Mouse (Mus musculus) embryonic facial prominence, embryonic 11.5 days (tissue): ENCODE data around the gene Gm21988. TPM values are rescaled to one million over a fixed set of nuclear protein-coding genes. Genes with fewer than 3 reads are reported as not detected.

ENCODE experiments used
- ATAC-seq: fragments of 200-750 bp; cut with Nextera tagmentation; replicated peaks from 2 replicates; pipeline ENCODE4 v1.8.0; 2017; ENCODE audit warnings: low read depth; ENCODE audit not compliant: insufficient number of reproducible peaks, low FRiP score, low TSS enrichment
- DNase-seq: peaks from one replicate; pipeline ENCODE4 v3.0.0-alpha.2; 2015; ENCODE audit warnings: low spot score
- H3K27ac ChIP-seq: fragments of 300-500 bp; sonication (generic); replicated peaks from 2 replicates; pipeline ENCODE4 v1.5.1; 2014; ENCODE audit warnings: mild to moderate bottlenecking, low read depth, low read length, control low read depth
- H3K27me3 ChIP-seq: fragments of 300-500 bp; sonication (generic); 2 replicates; pipeline ENCODE4 v1.6.1; 2014; ENCODE audit warnings: mild to moderate bottlenecking, low read length, moderate library complexity, mixed read lengths; ENCODE audit not compliant: control insufficient read depth, insufficient read depth
- H3K36me3 ChIP-seq: fragments of 300-500 bp; sonication (generic); replicated peaks from 2 replicates; pipeline ENCODE4 v1.6.1; 2014; ENCODE audit warnings: low read depth, mild to moderate bottlenecking, low read length, moderate library complexity, mixed read lengths; ENCODE audit not compliant: control insufficient read depth, insufficient read depth
- H3K4me1 ChIP-seq: fragments of 300-500 bp; sonication (generic); 2 replicates; pipeline ENCODE4 v1.6.1; 2014; ENCODE audit warnings: low read length, mixed read lengths; ENCODE audit not compliant: control insufficient read depth, insufficient read depth
- H3K4me2 ChIP-seq: fragments of 300-500 bp; sonication (generic); 2 replicates; pipeline ENCODE4 v1.6.1; 2014; ENCODE audit warnings: low read depth, mild to moderate bottlenecking, control low read depth, low read length, moderate library complexity
- H3K4me3 ChIP-seq: fragments of 300-500 bp; sonication (generic); 2 replicates; pipeline ENCODE4 v1.5.1; 2014; ENCODE audit warnings: low read depth, low read length, control low read depth
- H3K9ac ChIP-seq: fragments of 300-500 bp; sonication (generic); replicated peaks from 2 replicates; pipeline ENCODE4 v1.6.1; 2014; ENCODE audit warnings: mild to moderate bottlenecking, control low read depth, low read length
- H3K9me3 ChIP-seq: fragments of 300-500 bp; sonication (generic); replicated peaks from 2 replicates; pipeline ENCODE4 v1.6.1; 2016; ENCODE audit warnings: mild to moderate bottlenecking, low read length, inconsistent platforms, mixed read lengths; ENCODE audit not compliant: control insufficient read depth
- WGBS: fragments of 180-500 bp; shearing (Covaris S2); extraction: QIAGEN DNeasy Blood & Tissue Kit; methylation state at CpG from one replicate; pipeline ENCODE4 v1.1.7; 2014; 5-methylcytosine and 5-hydroxymethylcytosine counted together
- microRNA counts: library from miRNA; unstranded; fragments of <30 nt; microRNA quantifications from one replicate; lab custom pipeline; 2016
- microRNA-seq: library from miRNA; unstranded; fragments of <30 nt; microRNA quantifications from one replicate; pipeline ENCODE4, GENCODE M21; 2016; ENCODE audit warnings: borderline number of aligned reads
- polyA plus RNA-seq: library from polyadenylated mRNA; unstranded; fragments of >200 nt; fragmentation: Nextera tagmentation; extraction: Ambion mirVana; gene quantifications from 2 replicates; pipeline ENCODE4 v1.2.1, GENCODE M21; 2014

Gene Gm21988
- polyA plus RNA-seq, 1 experiment from 2014 or later: 7.5 TPM

DNA sequence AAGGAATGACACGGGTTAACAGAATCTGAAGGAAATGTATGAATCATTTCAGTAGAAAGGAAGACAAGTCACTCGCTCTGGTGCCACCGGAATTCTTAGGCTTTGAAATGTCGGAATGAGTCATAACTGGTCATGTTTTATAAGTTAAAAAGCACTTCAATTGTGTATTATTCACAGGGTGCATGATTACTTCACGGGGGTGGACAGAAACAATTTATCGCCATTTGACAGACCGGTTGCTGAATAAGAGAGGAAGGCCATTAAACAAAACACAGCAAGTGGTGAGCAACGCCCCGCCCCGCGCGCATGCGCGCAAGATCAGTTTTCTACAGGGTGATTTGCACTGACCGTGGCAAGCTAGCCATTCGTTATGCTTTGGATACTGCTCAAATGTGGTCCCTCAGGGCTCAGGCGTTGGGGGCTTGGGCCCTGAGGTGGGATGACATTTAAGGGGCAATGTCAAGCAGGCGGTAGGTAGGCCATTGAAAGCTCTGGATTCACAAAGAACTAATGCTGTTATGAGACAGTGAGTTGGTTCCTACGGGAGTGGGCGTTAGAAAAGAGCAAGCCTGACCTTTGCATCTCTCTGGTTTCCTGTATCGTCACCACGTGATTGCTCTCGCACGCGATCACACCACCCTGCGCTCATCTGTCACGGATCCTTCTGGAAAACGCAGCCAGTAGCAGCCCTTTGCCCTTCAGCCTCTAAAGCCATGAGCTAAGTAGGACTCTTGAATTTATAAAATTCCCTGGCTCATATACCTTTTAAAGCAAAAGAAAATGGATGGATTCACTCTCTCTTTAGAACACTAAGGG, 50.1 kb downstream of the Gm21988 start:
- H3K27me3 ChIP-seq: no peaks in the 10 kb centered on the region
- ATAC-seq (no peak), DNase-seq (no peak)
- H3K4me3 ChIP-seq: no peak overlapping the region
- 86% methylated on average over 28 of the region's 28 CpGs for WGBS
- H3K4me1 ChIP-seq: no peaks in the 10 kb centered on the region
- H3K9me3 ChIP-seq: no peaks in the 10 kb centered on the region
- H3K4me2 ChIP-seq: no peak overlapping the region
- H3K27ac ChIP-seq: no peak overlapping the region
- H3K9ac ChIP-seq: no peak overlapping the region
- H3K36me3 ChIP-seq: no peaks in the 10 kb centered on the region

MicroRNAs within 50 kb of the gene (microRNA counts, 519-probe panel; counts per million panel counts)
- microRNA mmu-miR-195 (lab: Ali Mortazavi, UCI) (not detected), microRNA mmu-miR-497 (lab: Ali Mortazavi, UCI) (1,888 counts per million, percentile 11 among the panel's probes with 10 or more counts)

Small RNA genes lying within 50 kb of the gene (microRNA-seq; reads per million reads assigned to microRNA genes)
- 772 reads per million, percentile 68 among the genes with 10 or more reads in this experiment for gene Mir195a
- not detected for gene Mir497
- gene Mir497b: not detected

Other genes starting within 250 kb of the Gm21988 start
- 474 and 509 TPM in 2 replicates for gene Gabarap, start 248.7 kb downstream of the Gm21988 start, polyA plus RNA-seq
- 57.7 and 58.0 TPM in 2 replicates for gene Phf23, start 244.1 kb downstream of the Gm21988 start, polyA plus RNA-seq
- 34.9 and 35.7 TPM in 2 replicates for gene Dvl2, start 239.2 kb downstream of the Gm21988 start, polyA plus RNA-seq
- 54.2 and 57.6 TPM in 2 replicates for gene Acadvl, start 224.4 kb downstream of the Gm21988 start, polyA plus RNA-seq
- 7.6 and 11.2 TPM in 2 replicates for gene Dlg4, start 222.9 kb downstream of the Gm21988 start, polyA plus RNA-seq
- gene Asgr1, start 185.7 kb downstream of the Gm21988 start, polyA plus RNA-seq: 0.46 and 0.95 TPM in 2 replicates
- not detected in 2 replicates for gene Asgr2, start 147.2 kb downstream of the Gm21988 start, polyA plus RNA-seq
- 0.39 TPM in 1 of 2 replicates, not detected in the other for gene Mgl2, start 109.5 kb downstream of the Gm21988 start, polyA plus RNA-seq
- 0.72 and 1.3 TPM in 2 replicates for gene Clec10a, start 83.6 kb downstream of the Gm21988 start, polyA plus RNA-seq
- 0.81 TPM in 1 of 2 replicates, not detected in the other for gene Slc16a11, start 27.1 kb downstream of the Gm21988 start, polyA plus RNA-seq
- gene Slc16a13, start 18.8 kb downstream of the Gm21988 start, polyA plus RNA-seq: 8.5 and 13.4 TPM in 2 replicates
- gene Bcl6b, start 10.0 kb downstream of the Gm21988 start, polyA plus RNA-seq: 6.7 and 6.9 TPM in 2 replicates
- gene 0610010K14Rik, start 1.9 kb downstream of the Gm21988 start, polyA plus RNA-seq: 195 and 211 TPM in 2 replicates
- 103 and 110 TPM in 2 replicates for gene Rnasek, start within 50 bp of the Gm21988 start, polyA plus RNA-seq
- gene Alox12, start 15.5 kb upstream of the Gm21988 start, polyA plus RNA-seq: 3.2 and 4.1 TPM in 2 replicates
- gene Alox12e, start 82.8 kb upstream of the Gm21988 start, polyA plus RNA-seq: 0.14 and 0.43 TPM in 2 replicates
- 0.34 and 0.84 TPM in 2 replicates for gene Alox15, start 112.2 kb upstream of the Gm21988 start, polyA plus RNA-seq
- 34.9 and 39.4 TPM in 2 replicates for gene Pelp1, start 170.2 kb upstream of the Gm21988 start, polyA plus RNA-seq
- 21.4 and 24.1 TPM in 2 replicates for gene Arrb2, start 192.8 kb upstream of the Gm21988 start, polyA plus RNA-seq
- 38.7 and 46.9 TPM in 2 replicates for gene Med11, start 212.1 kb upstream of the Gm21988 start, polyA plus RNA-seq
- gene Zmynd15, start 219.6 kb upstream of the Gm21988 start, polyA plus RNA-seq: 0.18 and 0.26 TPM in 2 replicates
- gene Cxcl16, start 220.2 kb upstream of the Gm21988 start, polyA plus RNA-seq: 0.81 and 0.91 TPM in 2 replicates